Mouse (Mus musculus): ENCODE data around the gene Prss34. TPM values are rescaled to one million over a fixed set of nuclear protein-coding genes. Genes with fewer than 3 reads are reported as not detected.

Prss34 gene
- 0.23 TPM in 1 of 2 replicates, not detected in the other for polyA plus RNA-seq (2015; fragmentation: Nextera tagmentation; extraction: Ambion mirVana)

- WGBS = 95% methylated on average over 5 of the region's 5 CpGs
- no peaks in the 10 kb centered on the region for H3K27me3 ChIP-seq (replicated peaks)
- no peaks in the 10 kb centered on the region for H3K4me1 ChIP-seq
- H3K27ac ChIP-seq = no peak within 1 kb of the TSS
- no peak within 1 kb of the TSS for H3K4me2 ChIP-seq
- no peak within 1 kb of the TSS for H3K4me3 ChIP-seq
- no peaks in the 10 kb centered on the region for H3K36me3 ChIP-seq (replicated peaks)
- no peak within 1 kb of the TSS for H3K9ac ChIP-seq
- H3K9me3 ChIP-seq = no peaks in the 10 kb centered on the region
- ATAC-seq (replicated peaks) = no peak
Measured at GRCm38 (mm10) chr17:25298094-25298493, at the start of gene Prss34. TSS of gene Prss34 (plus strand) at chr17:25298394.

- H3K4me1 ChIP-seq = peaks cover 39% of the 10 kb centered on the region
- no peak overlapping the region for H3K4me3 ChIP-seq
- WGBS = 76% methylated on average over 8 of the region's 8 CpGs
- 0 out of 2 replicates have a peak, but pooled peaks cover 4% of the 10 kb centered on the region for H3K27me3 ChIP-seq (replicated peaks)
- no peak overlapping the region for H3K4me2 ChIP-seq
- H3K9ac ChIP-seq = no peak overlapping the region
- no peak for ATAC-seq (replicated peaks)
- H3K9me3 ChIP-seq = no peaks in the 10 kb centered on the region
- no peak overlapping the region for H3K27ac ChIP-seq
- H3K36me3 ChIP-seq (replicated peaks) = no peaks in the 10 kb centered on the region
Measured at GRCm38 (mm10) chr17:25250181-25250835, 47.9 kb upstream of the Prss34 start.

- H3K4me3 ChIP-seq = no peak overlapping the region
- H3K27ac ChIP-seq = peak overlapping the region; percentile 90
- peaks cover 51% of the 10 kb centered on the region for H3K4me1 ChIP-seq
- H3K9ac ChIP-seq = no peak overlapping the region; the same call in 1 of the 2 replicates
- 16% methylated on average over 3 of the region's 3 CpGs for WGBS
- H3K9me3 ChIP-seq = no peaks in the 10 kb centered on the region
- no peaks in the 10 kb centered on the region for H3K36me3 ChIP-seq (replicated peaks)
- peaks cover 11% of the 10 kb centered on the region; the same call in 1 of the 2 replicates for H3K27me3 ChIP-seq (replicated peaks)
- peak; percentile 75 for ATAC-seq (replicated peaks)
- peak overlapping the region; percentile 41 for H3K4me2 ChIP-seq
Measured at GRCm38 (mm10) chr17:25252643-25253042, 45.6 kb upstream of the Prss34 start.

GRCm38 (mm10) chr17:25253760-25254159 is 44.4 kb upstream of the Prss34 start:
- Histone ChIP-seq H3K27me3 (replicated peaks) (peaks cover 11% of the 10 kb centered on the region; the same call in 1 of the 2 replicates), H3K4me1 (peaks cover 57% of the 10 kb centered on the region), H3K9ac (no peak overlapping the region), H3K4me3 (no peak overlapping the region), H3K4me2 (peak overlapping the region; percentile 41), H3K36me3 (replicated peaks) (no peaks in the 10 kb centered on the region), H3K9me3 (no peaks in the 10 kb centered on the region), H3K27ac (peak overlapping the region; percentile 90)
- 3% methylated on average over 10 of the region's 10 CpGs for WGBS
- peak; percentile 46 for ATAC-seq (replicated peaks)

GRCm38 (mm10) chr17:25255110-25255509 is 43.1 kb upstream of the Prss34 start:
- peaks cover 11% of the 10 kb centered on the region; the same call in 1 of the 2 replicates for H3K27me3 ChIP-seq (replicated peaks)
- H3K27ac ChIP-seq = no peak overlapping the region
- H3K4me3 ChIP-seq = no peak overlapping the region
- ATAC-seq (replicated peaks) = no peak
- no peaks in the 10 kb centered on the region for H3K9me3 ChIP-seq
- H3K36me3 ChIP-seq (replicated peaks) = peaks cover 2% of the 10 kb centered on the region; the same call in 1 of the 2 replicates
- 66% methylated on average over 2 of the region's 2 CpGs for WGBS
- no peak overlapping the region for H3K9ac ChIP-seq
- H3K4me2 ChIP-seq = peak overlapping the region; percentile 54; the same call in 1 of the 2 replicates
- H3K4me1 ChIP-seq = peaks cover 57% of the 10 kb centered on the region

- ATAC-seq (replicated peaks) = no peak
- H3K27me3 ChIP-seq (replicated peaks) = peaks cover 11% of the 10 kb centered on the region; the same call in 1 of the 2 replicates
- H3K4me1 ChIP-seq = peaks cover 57% of the 10 kb centered on the region
- H3K9ac ChIP-seq = peak within 1 kb of the TSS; percentile 14
- WGBS = 3% methylated on average over 35 of the region's 35 CpGs
- peak within 1 kb of the TSS; percentile 54 for H3K4me2 ChIP-seq
- H3K4me3 ChIP-seq = peak within 1 kb of the TSS; percentile 27
- no peak within 1 kb of the TSS for H3K27ac ChIP-seq
- H3K36me3 ChIP-seq (replicated peaks) = peaks cover 4% of the 10 kb centered on the region; the same call in 1 of the 2 replicates
- H3K9me3 ChIP-seq = no peaks in the 10 kb centered on the region
Measured at GRCm38 (mm10) chr17:25256140-25256754, 41.9 kb upstream of the Prss34 start, which contains the start of gene Baiap3. TSS of gene Baiap3 (minus strand) at chr17:25256364.

- Histone ChIP-seq H3K9me3 (no peaks in the 10 kb centered on the region), H3K27me3 (replicated peaks) (peaks cover 11% of the 10 kb centered on the region; the same call in 1 of the 2 replicates), H3K36me3 (replicated peaks) (peaks cover 9% of the 10 kb centered on the region), H3K27ac (no peak overlapping the region), H3K9ac (no peak overlapping the region), H3K4me2 (no peak overlapping the region), H3K4me1 (peaks cover 41% of the 10 kb centered on the region), H3K4me3 (no peak overlapping the region)
- WGBS = 48% methylated on average over 6 of the region's 6 CpGs
- no peak for ATAC-seq (replicated peaks)
Measured at GRCm38 (mm10) chr17:25257804-25258261, 40.4 kb upstream of the Prss34 start.

GRCm38 (mm10) chr17:25264453-25264852 is 33.7 kb upstream of the Prss34 start:
- H3K4me3 ChIP-seq = no peak overlapping the region
- peaks cover 1% of the 10 kb centered on the region for H3K4me1 ChIP-seq
- no peak overlapping the region for H3K9ac ChIP-seq
- H3K36me3 ChIP-seq (replicated peaks) = peaks cover 69% of the 10 kb centered on the region
- 68% methylated on average over 3 of the region's 3 CpGs for WGBS
- H3K27me3 ChIP-seq (replicated peaks) = no peaks in the 10 kb centered on the region
- no peak for ATAC-seq (replicated peaks)
- no peak overlapping the region for H3K4me2 ChIP-seq
- no peaks in the 10 kb centered on the region for H3K9me3 ChIP-seq
- H3K27ac ChIP-seq = no peak overlapping the region

- Histone ChIP-seq H3K9me3 (no peaks in the 10 kb centered on the region), H3K9ac (no peak overlapping the region)
- ATAC-seq (replicated peaks) = no peak
Measured at GRCm38 (mm10) chr17:25270795-25271335, 27.3 kb upstream of the Prss34 start.

GRCm38 (mm10) chr17:25272326-25272725 is 25.9 kb upstream of the Prss34 start:
- ATAC-seq (replicated peaks) = no peak
- under 1% methylated on average over 10 of the region's 10 CpGs for WGBS
- no peaks in the 10 kb centered on the region for H3K27me3 ChIP-seq (replicated peaks)
- peak overlapping the region; percentile 79 for H3K4me2 ChIP-seq
- peak overlapping the region; percentile 97 for H3K9ac ChIP-seq
- H3K9me3 ChIP-seq = no peaks in the 10 kb centered on the region
- H3K36me3 ChIP-seq (replicated peaks) = peaks cover 17% of the 10 kb centered on the region
- peaks cover 37% of the 10 kb centered on the region for H3K4me1 ChIP-seq
- peak overlapping the region; percentile 98; the same call in 1 of the 2 replicates for H3K27ac ChIP-seq
- H3K4me3 ChIP-seq = peak overlapping the region; percentile 97

More at GRCm38 (mm10) chr17:25270795-25271335, 27.3 kb upstream of the Prss34 start:
- Histone ChIP-seq H3K4me1 (peaks cover 37% of the 10 kb centered on the region), H3K36me3 (replicated peaks) (peaks cover 31% of the 10 kb centered on the region), H3K4me2 (peak overlapping the region; percentile 79; the same call in 1 of the 2 replicates), H3K4me3 (no peak overlapping the region), H3K27me3 (replicated peaks) (no peaks in the 10 kb centered on the region), H3K27ac (no peak overlapping the region)
- WGBS = 89% methylated on average over 2 of the region's 2 CpGs

GRCm38 (mm10) chr17:25272951-25273705 is 25.1 kb upstream of the Prss34 start:
- Histone ChIP-seq H3K4me2 (peak overlapping the region; percentile 79), H3K27me3 (replicated peaks) (no peaks in the 10 kb centered on the region), H3K9ac (peak overlapping the region; percentile 97), H3K27ac (peak overlapping the region; percentile 98), H3K4me3 (peak overlapping the region; percentile 97), H3K4me1 (peaks cover 37% of the 10 kb centered on the region), H3K36me3 (replicated peaks) (peaks cover 9% of the 10 kb centered on the region; the same call in 1 of the 2 replicates), H3K9me3 (no peaks in the 10 kb centered on the region)
- ATAC-seq (replicated peaks) = peak; percentile 92
- under 1% methylated on average over 86 of the region's 92 CpGs for WGBS
